Mouse (Mus musculus) hindbrain, embryonic 11.5 days (tissue): ENCODE measurements around the gene Nckap5. TPM values are rescaled to one million over a fixed set of nuclear protein-coding genes. Genes with fewer than 3 reads are reported as not detected.

Source experiments
- ATAC-seq: fragments of 200-750 bp; cut with Nextera tagmentation; 2 replicates; pipeline ENCODE4 v1.8.0; 2017; ENCODE audit warnings: mild to moderate bottlenecking, moderate TSS enrichment, moderate library complexity; ENCODE audit not compliant: low FRiP score
- DNase-seq: peaks from one replicate; pipeline ENCODE4 v3.0.0-alpha.2; 2015; ENCODE audit warnings: low spot score
- H3K27ac ChIP-seq: fragments of 300-500 bp; sonication (generic); 2 replicates; pipeline ENCODE4 v1.5.1; 2014; ENCODE audit warnings: mild to moderate bottlenecking, low read depth, low read length
- H3K27me3 ChIP-seq: fragments of 300-500 bp; sonication (generic); 2 replicates; pipeline ENCODE4 v1.6.1; 2014; ENCODE audit warnings: mild to moderate bottlenecking, low read length, moderate library complexity, mixed read lengths; ENCODE audit not compliant: control insufficient read depth, insufficient read depth
- H3K36me3 ChIP-seq: fragments of 300-500 bp; sonication (generic); 2 replicates; pipeline ENCODE4 v1.6.1; 2014; ENCODE audit warnings: mild to moderate bottlenecking, low read length, moderate library complexity, mixed read lengths; ENCODE audit not compliant: control insufficient read depth, insufficient read depth
- H3K4me1 ChIP-seq: fragments of 300-500 bp; sonication (generic); replicated peaks from 2 replicates; pipeline ENCODE4 v1.6.1; 2014; ENCODE audit warnings: low read length, mixed read lengths; ENCODE audit not compliant: control insufficient read depth, insufficient read depth
- H3K4me2 ChIP-seq: fragments of 300-500 bp; sonication (generic); replicated peaks from 2 replicates; pipeline ENCODE4 v1.6.1; 2014; ENCODE audit warnings: mild to moderate bottlenecking, low read depth, low read length
- H3K4me3 ChIP-seq: fragments of 300-500 bp; sonication (generic); 2 replicates; pipeline ENCODE4 v1.5.1; 2014; ENCODE audit warnings: low read depth, low read length
- H3K9ac ChIP-seq: fragments of 300-500 bp; sonication (generic); 2 replicates; pipeline ENCODE4 v1.6.1; 2014; ENCODE audit warnings: low read depth, low read length
- H3K9me3 ChIP-seq: fragments of 300-500 bp; sonication (generic); 2 replicates; pipeline ENCODE4 v1.6.1; 2016; ENCODE audit warnings: low read length; ENCODE audit not compliant: control insufficient read depth
- WGBS: fragments of 180-500 bp; shearing (Covaris S2); extraction: QIAGEN DNeasy Blood & Tissue Kit; methylation state at CpG from one replicate; pipeline ENCODE4 v1.1.7; 2014; 5-methylcytosine and 5-hydroxymethylcytosine counted together
- polyA plus RNA-seq: library from polyadenylated mRNA; unstranded; fragments of >200 nt; fragmentation: Nextera tagmentation; extraction: Ambion mirVana; gene quantifications from 2 replicates; pipeline ENCODE4 v1.2.1, GENCODE M21; 2014

The Nckap5 gene
- polyA plus RNA-seq, 1 experiment from 2014 or later: 23.5 TPM

- whole genome bisulfite sequencing: 45% methylated on average over 11 of the region's 11 CpGs
- H3K9me3 ChIP-seq: no peaks in the 10 kb centered on the region
- no peaks in the 10 kb centered on the region for H3K4me1 ChIP-seq
- no peak overlapping the region for H3K4me2 ChIP-seq
- no peak overlapping the region for H3K9ac ChIP-seq
- DNase-seq (no peak), ATAC-seq (no peak)
- H3K4me3 ChIP-seq: no peak overlapping the region
- no peak overlapping the region for H3K27ac ChIP-seq
- no peaks in the 10 kb centered on the region for H3K36me3 ChIP-seq
- no peaks in the 10 kb centered on the region for H3K27me3 ChIP-seq
Measured at GRCm38 (mm10) chr1:126461527-126462354, 368.9 kb downstream of the Nckap5 start.

GRCm38 (mm10) chr1:126457739-126458138, 372.9 kb downstream of the Nckap5 start:
- ATAC-seq (no peak), DNase-seq (no peak)
- WGBS: 93% methylated on average over 1 of the region's 1 CpGs
- H3K9ac ChIP-seq: no peak overlapping the region
- H3K4me3 ChIP-seq: no peak overlapping the region
- H3K4me1 ChIP-seq: no peaks in the 10 kb centered on the region
- H3K9me3 ChIP-seq: no peaks in the 10 kb centered on the region
- no peak overlapping the region for H3K4me2 ChIP-seq
- no peaks in the 10 kb centered on the region for H3K27me3 ChIP-seq
- no peak overlapping the region for H3K27ac ChIP-seq
- H3K36me3 ChIP-seq: no peaks in the 10 kb centered on the region

- H3K27ac ChIP-seq: no peak overlapping the region
- no peaks in the 10 kb centered on the region for H3K36me3 ChIP-seq
- DNase-seq (no peak), ATAC-seq (no peak)
- H3K9ac ChIP-seq: no peak overlapping the region
- no peak overlapping the region for H3K4me2 ChIP-seq
- no peak overlapping the region for H3K4me3 ChIP-seq
- no peaks in the 10 kb centered on the region for H3K9me3 ChIP-seq
- no peaks in the 10 kb centered on the region for H3K27me3 ChIP-seq
- WGBS: 53% methylated on average over 9 of the region's 9 CpGs
- no peaks in the 10 kb centered on the region for H3K4me1 ChIP-seq
Measured at GRCm38 (mm10) chr1:126454504-126455173, 376.0 kb downstream of the Nckap5 start.

GRCm38 (mm10) chr1:126451472-126451871, 379.1 kb downstream of the Nckap5 start:
- 79% methylated on average over 9 of the region's 9 CpGs for WGBS
- no peak overlapping the region for H3K4me3 ChIP-seq
- no peaks in the 10 kb centered on the region for H3K9me3 ChIP-seq
- H3K27me3 ChIP-seq: no peaks in the 10 kb centered on the region
- DNase-seq: no peak
- H3K9ac ChIP-seq: no peak overlapping the region
- no peak overlapping the region for H3K4me2 ChIP-seq
- H3K36me3 ChIP-seq: no peaks in the 10 kb centered on the region
- H3K27ac ChIP-seq: no peak overlapping the region
- H3K4me1 ChIP-seq: no peaks in the 10 kb centered on the region
- ATAC-seq: no peak

- 54% methylated on average over 2 of the region's 2 CpGs for WGBS
- H3K27ac ChIP-seq: no peak overlapping the region
Measured at GRCm38 (mm10) chr1:126449424-126449823, 381.2 kb downstream of the Nckap5 start.

GRCm38 (mm10) chr1:126443890-126444289, 386.7 kb downstream of the Nckap5 start:
- Histone ChIP-seq H3K27ac (no peak overlapping the region), H3K36me3 (no peaks in the 10 kb centered on the region), H3K4me1 (no peaks in the 10 kb centered on the region), H3K9me3 (no peaks in the 10 kb centered on the region), H3K9ac (no peak overlapping the region), H3K27me3 (no peaks in the 10 kb centered on the region), H3K4me2 (no peak overlapping the region), H3K4me3 (no peak overlapping the region)
- no peak for ATAC-seq
- no peak for DNase-seq
- WGBS: 58% methylated on average over 2 of the region's 2 CpGs

More at GRCm38 (mm10) chr1:126449424-126449823, 381.2 kb downstream of the Nckap5 start:
- DNase-seq (no peak), ATAC-seq (no peak)
- H3K36me3 ChIP-seq: no peaks in the 10 kb centered on the region
- no peak overlapping the region for H3K4me3 ChIP-seq
- no peaks in the 10 kb centered on the region for H3K4me1 ChIP-seq
- H3K9me3 ChIP-seq: no peaks in the 10 kb centered on the region
- no peak overlapping the region for H3K9ac ChIP-seq
- H3K27me3 ChIP-seq: no peaks in the 10 kb centered on the region
- H3K4me2 ChIP-seq: no peak overlapping the region

- no peak for ATAC-seq
- Histone ChIP-seq H3K4me2 (no peak overlapping the region), H3K27me3 (no peaks in the 10 kb centered on the region), H3K9me3 (no peaks in the 10 kb centered on the region), H3K27ac (no peak overlapping the region), H3K4me3 (no peak overlapping the region), H3K36me3 (no peaks in the 10 kb centered on the region), H3K9ac (no peak overlapping the region), H3K4me1 (no peaks in the 10 kb centered on the region)
- WGBS: 82% methylated on average over 1 of the region's 1 CpGs
- DNase-seq: no peak
Measured at GRCm38 (mm10) chr1:126442723-126443122, 387.9 kb downstream of the Nckap5 start.

- Histone ChIP-seq H3K4me2 (no peak overlapping the region), H3K9ac (no peak overlapping the region), H3K4me3 (no peak overlapping the region), H3K9me3 (no peaks in the 10 kb centered on the region), H3K4me1 (no peaks in the 10 kb centered on the region), H3K27ac (no peak overlapping the region), H3K27me3 (no peaks in the 10 kb centered on the region), H3K36me3 (no peaks in the 10 kb centered on the region)
- DNase-seq: no peak
- ATAC-seq: peak; percentile 45; the same call in 1 of the 2 replicates
- 82% methylated on average over 6 of the region's 6 CpGs for WGBS
Measured at GRCm38 (mm10) chr1:126438000-126438572, 392.5 kb downstream of the Nckap5 start.
